Mouse (Mus musculus) ES-Bruce4 (cell line): Measurements from ENCODE around the gene Ranbp1.

ENCODE experiments used
- CTCF ChIP-seq: IDR thresholded peaks from one replicate; pipeline ENCODE4 v1.8.1; 2011; ENCODE audit warnings: low read depth, low read length
- POLR2A ChIP-seq: IDR thresholded peaks from one replicate; pipeline ENCODE4 v1.8.1; 2011; ENCODE audit warnings: low read length; ENCODE audit not compliant: insufficient read depth

DNA sequence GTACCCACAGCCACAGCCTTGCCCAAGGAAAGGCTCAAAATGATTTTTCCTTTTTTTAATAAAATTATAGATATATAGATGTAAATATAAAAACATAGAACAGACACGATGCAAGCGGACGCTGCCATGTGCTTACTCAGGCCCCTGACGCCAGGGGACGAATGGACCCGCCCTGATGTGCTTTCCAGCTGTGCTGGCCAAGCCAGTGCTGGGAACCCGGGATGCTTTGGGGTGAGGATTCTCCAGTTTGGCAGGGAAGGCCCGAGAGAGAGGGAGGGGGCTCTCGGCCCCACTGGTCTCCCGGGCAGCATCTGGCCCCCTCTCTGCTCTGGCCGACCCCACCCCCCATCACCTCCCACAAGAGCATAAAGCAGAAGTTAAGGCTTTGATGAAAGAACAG is 26.3 kb downstream of the Ranbp1 start:
- TF ChIP-seq POLR2A = no peak
- no peak for TF ChIP-seq CTCF
